Mouse (Mus musculus) liver, embryonic 14.5 days (tissue): Measurements from ENCODE around the gene Arid3a. TPM values are rescaled to one million over a fixed set of nuclear protein-coding genes. Genes with fewer than 3 reads are reported as not detected.

Source experiments
- ATAC-seq: fragments of 200-750 bp; cut with Nextera tagmentation; 2 replicates; pipeline ENCODE4 v1.8.0; 2017; ENCODE audit warnings: moderate number of reproducible peaks, mild to moderate bottlenecking, moderate library complexity; ENCODE audit not compliant: insufficient read depth
- DNase-seq, 3 experiments: peaks; one replicate each; pipeline ENCODE4 v3.0.0-alpha.2; 2012 to 2013; ENCODE audit warnings: low read depth in 3 of 3, low spot score in 3 of 3
- H3K27ac ChIP-seq: fragments of 300-500 bp; sonication (generic); 2 replicates; pipeline ENCODE4 v1.5.1; 2014; ENCODE audit warnings: moderate library complexity, mild to moderate bottlenecking, control low read depth, inconsistent platforms
- H3K27me3 ChIP-seq: fragments of 300-500 bp; sonication (generic); 2 replicates; pipeline ENCODE4 v1.6.1; 2014; ENCODE audit warnings: mild to moderate bottlenecking, low read length, moderate library complexity; ENCODE audit not compliant: control insufficient read depth, insufficient read depth
- H3K36me3 ChIP-seq: fragments of 300-500 bp; sonication (generic); replicated peaks from 2 replicates; pipeline ENCODE4 v1.6.1; 2014; ENCODE audit warnings: low read depth; ENCODE audit not compliant: control insufficient read depth, insufficient read depth
- H3K4me1 ChIP-seq, 2 experiments: fragments of 200-500 bp in 1 of 2; fragments of 300-500 bp in 1 of 2; sonication (generic) in 1 of 2; replicated peaks; 2 replicates each; pipeline ENCODE4 v1.6.1; 2012 to 2014; ENCODE audit warnings: antibody characterized with exemption in 1 of 2, inconsistent platforms in 1 of 2, low read length in 1 of 2; ENCODE audit not compliant: control insufficient read depth in 2 of 2, insufficient read depth in 2 of 2
- H3K4me2 ChIP-seq: fragments of 300-500 bp; sonication (generic); 2 replicates; pipeline ENCODE4 v1.6.1; 2014; ENCODE audit warnings: low read depth, mild to moderate bottlenecking, control low read depth, moderate library complexity
- H3K4me3 ChIP-seq, 2 experiments: fragments of 200-500 bp in 1 of 2; fragments of 300-500 bp in 1 of 2; sonication (generic) in 1 of 2; 2 replicates each; pipeline ENCODE4 v1.5.1; 2012 to 2014; ENCODE audit warnings: low read depth in 2 of 2, low read length in 2 of 2, mild to moderate bottlenecking in 2 of 2, control low read depth in 1 of 2, inconsistent platforms in 1 of 2, moderate library complexity in 1 of 2; ENCODE audit not compliant: insufficient read depth in 1 of 2
- H3K9ac ChIP-seq: fragments of 300-500 bp; sonication (generic); replicated peaks from 2 replicates; pipeline ENCODE4 v1.6.1; 2014; ENCODE audit warnings: mild to moderate bottlenecking, control low read depth, moderate library complexity
- H3K9me3 ChIP-seq: fragments of 300-500 bp; sonication (generic); 2 replicates; pipeline ENCODE4 v1.6.1; 2016; ENCODE audit warnings: low read length, mixed read lengths; ENCODE audit not compliant: control insufficient read depth
- CTCF ChIP-seq: IDR thresholded peaks from 2 replicates; pipeline ENCODE4 v1.5.1; 2016; ENCODE audit warnings: antibody characterized with exemption, low read depth, control low read depth
- EP300 ChIP-seq: IDR thresholded peaks from 2 replicates; pipeline ENCODE4 v1.6.1; 2016; ENCODE audit warnings: antibody characterized with exemption, low read depth
- WGBS: fragments of 180-500 bp; shearing (Covaris S2); extraction: QIAGEN DNeasy Blood & Tissue Kit; methylation state at CpG from one replicate; pipeline ENCODE4 v1.1.7; 2014; ENCODE audit not compliant: insufficient replicate concordance; 5-methylcytosine and 5-hydroxymethylcytosine counted together
- polyA plus RNA-seq, 2 experiments: library from polyadenylated mRNA; depleted of rRNA in 1 of 2; stranded (reverse) in 1 of 2; unstranded in 1 of 2; fragments of >200 nt; fragmentation: Nextera tagmentation in 1 of 2; extraction: Ambion mirVana in 1 of 2; gene quantifications; 2 replicates each; pipeline versions ENCODE4 v1.2.1 to v1.2.3; 2012 to 2014

Gene Arid3a
- polyA plus RNA-seq, 2 experiments = 3.9 to 5.5 TPM

GRCm38 (mm10) chr10:79979401-79980155 is 52.7 kb downstream of the Arid3a start:
- Histone ChIP-seq H3K9me3 (peaks cover 13% of the 10 kb centered on the region), H3K4me2 (no peak overlapping the region), H3K9ac (no peak overlapping the region), H3K36me3 (peaks cover 37% of the 10 kb centered on the region), H3K27me3 (no peaks in the 10 kb centered on the region), H3K4me1 (peaks cover 4 to 10% of the 10 kb centered on the region in 2 experiments), H3K27ac (no peak overlapping the region), H3K4me3 (no peak overlapping the region)
- WGBS = 93% methylated on average over 22 of the region's 22 CpGs
- DNase-seq (no peak), ATAC-seq (no peak)
- TF ChIP-seq EP300 (no peak), CTCF (no peak)

- H3K27ac ChIP-seq = peak overlapping the region; percentile 97
- TF ChIP-seq EP300 = no peak
- TF ChIP-seq CTCF = no peak
- H3K27me3 ChIP-seq = peaks cover 5% of the 10 kb centered on the region; the same call in 1 of the 2 replicates
- H3K9ac ChIP-seq = peak overlapping the region; percentile 96
- DNase-seq (no peak), ATAC-seq (no peak)
- H3K4me1 ChIP-seq = peaks cover 28 to 36% of the 10 kb centered on the region in 2 experiments
- H3K4me3 ChIP-seq = peak overlapping the region; percentile 92 to 97
- WGBS = 69% methylated on average over 5 of the region's 5 CpGs
- peaks cover 9% of the 10 kb centered on the region for H3K36me3 ChIP-seq
- peak overlapping the region; percentile 97 for H3K4me2 ChIP-seq
- H3K9me3 ChIP-seq = no peaks in the 10 kb centered on the region
Measured at GRCm38 (mm10) chr10:79983205-79983604, 56.4 kb downstream of the Arid3a start.

- H3K4me3 ChIP-seq = peak overlapping the region; percentile 92 to 97
- H3K27ac ChIP-seq = peak overlapping the region; percentile 97
- peak; percentile 62 to 67 (median 67) for DNase-seq
- H3K4me2 ChIP-seq = peak overlapping the region; percentile 97
- TF ChIP-seq CTCF = no peak
- no peak for TF ChIP-seq EP300
- H3K9me3 ChIP-seq = no peaks in the 10 kb centered on the region
- no peak for ATAC-seq
- peaks cover 6% of the 10 kb centered on the region for H3K36me3 ChIP-seq
- peak overlapping the region; percentile 96 for H3K9ac ChIP-seq
- H3K4me1 ChIP-seq = peaks cover 31 to 36% of the 10 kb centered on the region in 2 experiments
- H3K27me3 ChIP-seq = peaks cover 10% of the 10 kb centered on the region
- WGBS = under 1% methylated on average over 18 of the region's 21 CpGs
Measured at GRCm38 (mm10) chr10:79983670-79984069, 56.8 kb downstream of the Arid3a start.

- no peaks in the 10 kb centered on the region; the same call in 1 of the 2 replicates for H3K36me3 ChIP-seq
- WGBS = under 1% methylated on average over 49 of the region's 49 CpGs
- H3K9me3 ChIP-seq = no peaks in the 10 kb centered on the region
- peak within 1 kb of the TSS; percentile 97 for H3K27ac ChIP-seq
- DNase-seq (peak; percentile 81 to 88 (median 83)), ATAC-seq (peak; percentile 72)
- peaks cover 16% of the 10 kb centered on the region for H3K27me3 ChIP-seq
- TF ChIP-seq CTCF = peak; percentile 79
- no peak for TF ChIP-seq EP300
- peak within 1 kb of the TSS; percentile 97 for H3K4me2 ChIP-seq
- H3K9ac ChIP-seq = peak within 1 kb of the TSS; percentile 96
- peak within 1 kb of the TSS; percentile 92 to 97 for H3K4me3 ChIP-seq
- H3K4me1 ChIP-seq = peaks cover 31 to 40% of the 10 kb centered on the region in 2 experiments
Measured at GRCm38 (mm10) chr10:79984195-79984816, 57.5 kb downstream of the Arid3a start, which contains the start of gene Tmem259. Gene Tmem259, minus strand, starts transcription at chr10:79984330.

GRCm38 (mm10) chr10:79984871-79985270 is 58.0 kb downstream of the Arid3a start:
- peaks cover 31 to 42% of the 10 kb centered on the region in 2 experiments for H3K4me1 ChIP-seq
- H3K27me3 ChIP-seq = peaks cover 21% of the 10 kb centered on the region
- no peaks in the 10 kb centered on the region for H3K36me3 ChIP-seq
- peak overlapping the region; percentile 96 for H3K9ac ChIP-seq
- H3K9me3 ChIP-seq = no peaks in the 10 kb centered on the region
- H3K4me2 ChIP-seq = peak overlapping the region; percentile 97
- peak overlapping the region; percentile 97 for H3K27ac ChIP-seq
- DNase-seq (peak; percentile 98 to 99 (median 99)), ATAC-seq (peak; percentile 84)
- WGBS = under 1% methylated on average over 22 of the region's 22 CpGs
- no peak; the same call in 1 of the 2 replicates for TF ChIP-seq CTCF
- TF ChIP-seq EP300 = no peak
- H3K4me3 ChIP-seq = peak overlapping the region; percentile 92 to 97
